Mouse (Mus musculus) heart, postnatal 0 days (tissue): ENCODE results near the gene Tmem117. TPM values are rescaled to one million over a fixed set of nuclear protein-coding genes. Genes with fewer than 3 reads are reported as not detected.

Experiments
- ATAC-seq: fragments of 200-750 bp; cut with Nextera tagmentation; 2 replicates; pipeline ENCODE4 v1.8.0; 2017; ENCODE audit warnings: low read depth, moderate number of reproducible peaks, moderate library complexity; ENCODE audit not compliant: insufficient read depth
- DNase-seq: peaks from one replicate; pipeline ENCODE4 v3.0.0-alpha.2; 2016; ENCODE audit warnings: low spot score
- H3K27ac ChIP-seq: fragments of 300-500 bp; sonication (generic); 2 replicates; pipeline ENCODE4 v1.5.1; 2014; ENCODE audit warnings: low read depth, mild to moderate bottlenecking
- H3K27me3 ChIP-seq: fragments of 300-500 bp; sonication (generic); 2 replicates; pipeline ENCODE4 v1.6.1; 2014; ENCODE audit warnings: low read length, mixed read lengths; ENCODE audit not compliant: control insufficient read depth, insufficient read depth
- H3K36me3 ChIP-seq: fragments of 300-500 bp; sonication (generic); replicated peaks from 2 replicates; pipeline ENCODE4 v1.6.1; 2014; ENCODE audit warnings: low read length, mixed read lengths; ENCODE audit not compliant: control insufficient read depth, insufficient read depth
- H3K4me1 ChIP-seq: fragments of 300-500 bp; sonication (generic); 2 replicates; pipeline ENCODE4 v1.6.1; 2014; ENCODE audit warnings: antibody characterized with exemption; ENCODE audit not compliant: control insufficient read depth, insufficient read depth
- H3K4me2 ChIP-seq: fragments of 300-500 bp; sonication (generic); 2 replicates; pipeline ENCODE4 v1.6.1; 2014; ENCODE audit warnings: low read depth, mild to moderate bottlenecking, low read length, moderate library complexity
- H3K4me3 ChIP-seq: fragments of 300-500 bp; sonication (generic); 2 replicates; pipeline ENCODE4 v1.5.1; 2014; ENCODE audit warnings: low read depth, low read length
- H3K9ac ChIP-seq: fragments of 300-500 bp; sonication (generic); replicated peaks from 2 replicates; pipeline ENCODE4 v1.6.1; 2014; ENCODE audit warnings: low read depth, low read length, mixed read lengths
- H3K9me3 ChIP-seq: fragments of 300-500 bp; sonication (generic); replicated peaks from 2 replicates; pipeline ENCODE4 v1.6.1; 2016; ENCODE audit warnings: low read length; ENCODE audit not compliant: control insufficient read depth
- CTCF ChIP-seq: IDR thresholded peaks from 2 replicates; pipeline ENCODE4 v1.5.1; 2016; ENCODE audit warnings: antibody characterized with exemption, control low read depth, low read depth
- EP300 ChIP-seq: IDR thresholded peaks from 2 replicates; pipeline ENCODE4 v1.6.1; 2016; ENCODE audit warnings: antibody characterized with exemption, low read depth
- WGBS: fragments of 180-500 bp; shearing (Covaris S2); extraction: QIAGEN DNeasy Blood & Tissue Kit; methylation state at CpG from one replicate; pipeline ENCODE4 v1.1.7; 2014; 5-methylcytosine and 5-hydroxymethylcytosine counted together
- polyA plus RNA-seq: library from polyadenylated mRNA; unstranded; fragments of >200 nt; fragmentation: Nextera tagmentation; extraction: Ambion mirVana; gene quantifications from 2 replicates; pipeline ENCODE4 v1.2.1, GENCODE M21; 2015
- total RNA-seq: library from RNA; depleted of rRNA; stranded (reverse); fragments of >200 nt; gene quantifications from 2 replicates; pipeline ENCODE4 v1.2.3, GENCODE M21; 2014; ENCODE audit warnings: low replicate concordance

The Tmem117 gene
- total and polyA plus RNA-seq, 2 experiments from 2014 or later = 2.5 to 3.5 TPM

GRCm38 (mm10) chr15:94630553-94630952 is 1.5 kb downstream of the Tmem117 start:
- no peaks in the 10 kb centered on the region for H3K4me1 ChIP-seq
- ATAC-seq (no peak), DNase-seq (no peak)
- no peak overlapping the region for H3K4me2 ChIP-seq
- WGBS = 75% methylated on average over 4 of the region's 4 CpGs
- TF ChIP-seq CTCF = no peak
- no peak overlapping the region for H3K4me3 ChIP-seq
- no peaks in the 10 kb centered on the region for H3K36me3 ChIP-seq
- H3K9me3 ChIP-seq = no peaks in the 10 kb centered on the region
- H3K9ac ChIP-seq = no peak overlapping the region
- H3K27me3 ChIP-seq = peaks cover 18% of the 10 kb centered on the region
- H3K27ac ChIP-seq = no peak overlapping the region

GRCm38 (mm10) chr15:94634524-94634923 is 5.5 kb downstream of the Tmem117 start:
- Histone ChIP-seq H3K27me3 (peaks cover 10% of the 10 kb centered on the region), H3K27ac (no peak overlapping the region), H3K4me1 (no peaks in the 10 kb centered on the region), H3K9me3 (no peaks in the 10 kb centered on the region), H3K9ac (no peak overlapping the region), H3K4me3 (no peak overlapping the region), H3K4me2 (no peak overlapping the region), H3K36me3 (no peaks in the 10 kb centered on the region)
- ATAC-seq = no peak
- TF ChIP-seq EP300 (no peak), CTCF (no peak)
- WGBS = 30% methylated on average over 11 of the region's 11 CpGs
- DNase-seq = no peak

GRCm38 (mm10) chr15:94638207-94638606 is 9.2 kb downstream of the Tmem117 start:
- H3K9me3 ChIP-seq = no peaks in the 10 kb centered on the region
- ATAC-seq (no peak), DNase-seq (no peak)
- H3K36me3 ChIP-seq = no peaks in the 10 kb centered on the region
- no peak overlapping the region for H3K27ac ChIP-seq
- no peak overlapping the region for H3K4me2 ChIP-seq
- no peak overlapping the region for H3K9ac ChIP-seq
- no peaks in the 10 kb centered on the region for H3K4me1 ChIP-seq
- no peaks in the 10 kb centered on the region for H3K27me3 ChIP-seq
- WGBS = 79% methylated on average over 2 of the region's 2 CpGs
- H3K4me3 ChIP-seq = no peak overlapping the region
- TF ChIP-seq CTCF = no peak
- TF ChIP-seq EP300 = no peak

GRCm38 (mm10) chr15:94639126-94639525 is 10.1 kb downstream of the Tmem117 start:
- H3K4me3 ChIP-seq = no peak overlapping the region
- no peak overlapping the region for H3K27ac ChIP-seq
- H3K27me3 ChIP-seq = no peaks in the 10 kb centered on the region
- no peak overlapping the region for H3K9ac ChIP-seq
- 76% methylated on average over 2 of the region's 2 CpGs for WGBS
- no peaks in the 10 kb centered on the region for H3K9me3 ChIP-seq
- H3K36me3 ChIP-seq = no peaks in the 10 kb centered on the region
- no peak overlapping the region for H3K4me2 ChIP-seq
- no peak for TF ChIP-seq EP300
- TF ChIP-seq CTCF = no peak
- no peaks in the 10 kb centered on the region for H3K4me1 ChIP-seq
- DNase-seq (no peak), ATAC-seq (no peak)

- H3K36me3 ChIP-seq = no peaks in the 10 kb centered on the region
- TF ChIP-seq EP300 (no peak), CTCF (no peak)
- DNase-seq (no peak), ATAC-seq (no peak)
- no peak overlapping the region for H3K4me3 ChIP-seq
- no peak overlapping the region for H3K9ac ChIP-seq
- WGBS = 75% methylated on average over 6 of the region's 6 CpGs
- H3K4me1 ChIP-seq = peaks cover 12% of the 10 kb centered on the region; the same call in 1 of the 2 replicates
- H3K4me2 ChIP-seq = no peak overlapping the region
- H3K9me3 ChIP-seq = no peaks in the 10 kb centered on the region
- no peak overlapping the region for H3K27ac ChIP-seq
- no peaks in the 10 kb centered on the region for H3K27me3 ChIP-seq
Observed at GRCm38 (mm10) chr15:94646012-94646411, 17.0 kb downstream of the Tmem117 start.

- 87% methylated on average over 8 of the region's 8 CpGs for WGBS
- no peak overlapping the region for H3K4me2 ChIP-seq
- H3K27me3 ChIP-seq = no peaks in the 10 kb centered on the region
- no peak overlapping the region for H3K9ac ChIP-seq
- no peaks in the 10 kb centered on the region for H3K36me3 ChIP-seq
- TF ChIP-seq CTCF (no peak), EP300 (no peak)
- DNase-seq = no peak
- no peak overlapping the region for H3K27ac ChIP-seq
- no peak overlapping the region for H3K4me3 ChIP-seq
- H3K4me1 ChIP-seq = peaks cover 12% of the 10 kb centered on the region; the same call in 1 of the 2 replicates
- no peaks in the 10 kb centered on the region for H3K9me3 ChIP-seq
- no peak for ATAC-seq
Observed at GRCm38 (mm10) chr15:94648430-94648829, 19.4 kb downstream of the Tmem117 start.
